Mouse (Mus musculus) intestine, embryonic 15.5 days (tissue): ENCODE results near the gene Slc25a39. TPM values are rescaled to one million over a fixed set of nuclear protein-coding genes. Genes with fewer than 3 reads are reported as not detected.

Experiments
- ATAC-seq: fragments of 200-750 bp; cut with Nextera tagmentation; 2 replicates; pipeline ENCODE4 v1.8.0; 2017; ENCODE audit warnings: moderate TSS enrichment, moderate library complexity
- H3K27ac ChIP-seq: fragments of 300-500 bp; sonication (generic); 2 replicates; pipeline ENCODE4 v1.5.1; 2015; ENCODE audit warnings: mild to moderate bottlenecking, inconsistent platforms
- H3K27me3 ChIP-seq: fragments of 300-500 bp; sonication (generic); replicated peaks from 2 replicates; pipeline ENCODE4 v1.6.1; 2015; ENCODE audit warnings: inconsistent platforms
- H3K36me3 ChIP-seq: fragments of 300-500 bp; sonication (generic); 2 replicates; pipeline ENCODE4 v1.6.1; 2015; ENCODE audit warnings: inconsistent platforms
- H3K4me1 ChIP-seq: fragments of 300-500 bp; sonication (generic); replicated peaks from 2 replicates; pipeline ENCODE4 v1.6.1; 2015; ENCODE audit warnings: inconsistent platforms
- H3K4me2 ChIP-seq: fragments of 300-500 bp; sonication (generic); replicated peaks from 2 replicates; pipeline ENCODE4 v1.6.1; 2015; ENCODE audit warnings: mild to moderate bottlenecking, inconsistent platforms
- H3K4me3 ChIP-seq: fragments of 300-500 bp; sonication (generic); replicated peaks from 2 replicates; pipeline ENCODE4 v1.5.1; 2015; ENCODE audit warnings: inconsistent platforms
- H3K9ac ChIP-seq: fragments of 300-500 bp; sonication (generic); 2 replicates; pipeline ENCODE4 v1.6.1; 2015; ENCODE audit warnings: inconsistent platforms
- H3K9me3 ChIP-seq: fragments of 300-500 bp; sonication (generic); 2 replicates; pipeline ENCODE4 v1.6.1; 2016; ENCODE audit warnings: inconsistent platforms
- WGBS: fragments of 180-500 bp; shearing (Covaris S2); methylation state at CpG from one replicate; pipeline ENCODE4 v1.1.7; 2015; 5-methylcytosine and 5-hydroxymethylcytosine counted together
- polyA plus RNA-seq: library from polyadenylated mRNA; unstranded; fragments of >200 nt; fragmentation: Nextera tagmentation; extraction: Ambion mirVana; gene quantifications from 2 replicates; pipeline ENCODE4 v1.2.1, GENCODE M21; 2015

Gene Slc25a39
- polyA plus RNA-seq, result 305 and 329 TPM in 2 replicates

DNA sequence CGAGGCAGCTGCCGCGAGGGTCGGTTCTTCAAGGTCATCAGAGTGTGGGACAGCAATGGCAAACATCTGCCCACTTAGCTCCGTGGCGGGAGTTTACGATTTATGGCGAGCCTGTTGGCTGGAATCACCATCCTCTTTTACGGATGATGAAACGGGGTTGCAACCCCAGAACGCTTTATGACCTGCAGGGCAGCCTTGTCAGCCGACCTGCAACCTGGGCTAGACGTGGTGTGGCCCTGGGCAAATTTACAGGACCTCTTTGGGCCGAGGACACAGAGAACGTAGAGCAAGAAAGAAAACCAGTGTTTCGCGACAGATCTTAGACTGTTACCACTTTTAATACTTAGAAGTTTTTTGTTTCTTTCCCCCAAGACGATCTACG is at the start of gene Slc25a39:
Slc25a39 (minus strand) TSS at position 113 of the 382 bp plus-strand sequence.
- peaks cover 17% of the 10 kb centered on the region; the same call in 1 of the 2 replicates for H3K4me1 ChIP-seq
- peak within 1 kb of the TSS; percentile 94 for H3K27ac ChIP-seq
- peak; percentile 23 for ATAC-seq
- no peaks in the 10 kb centered on the region for H3K9me3 ChIP-seq
- WGBS, result under 1% methylated on average over 19 of the region's 19 CpGs
- peak within 1 kb of the TSS; percentile 89 for H3K9ac ChIP-seq
- H3K4me2 ChIP-seq, result peak within 1 kb of the TSS; percentile 80
- H3K27me3 ChIP-seq, result no peaks in the 10 kb centered on the region
- H3K36me3 ChIP-seq, result peaks cover 15% of the 10 kb centered on the region
- peak within 1 kb of the TSS; percentile 96 for H3K4me3 ChIP-seq

DNA sequence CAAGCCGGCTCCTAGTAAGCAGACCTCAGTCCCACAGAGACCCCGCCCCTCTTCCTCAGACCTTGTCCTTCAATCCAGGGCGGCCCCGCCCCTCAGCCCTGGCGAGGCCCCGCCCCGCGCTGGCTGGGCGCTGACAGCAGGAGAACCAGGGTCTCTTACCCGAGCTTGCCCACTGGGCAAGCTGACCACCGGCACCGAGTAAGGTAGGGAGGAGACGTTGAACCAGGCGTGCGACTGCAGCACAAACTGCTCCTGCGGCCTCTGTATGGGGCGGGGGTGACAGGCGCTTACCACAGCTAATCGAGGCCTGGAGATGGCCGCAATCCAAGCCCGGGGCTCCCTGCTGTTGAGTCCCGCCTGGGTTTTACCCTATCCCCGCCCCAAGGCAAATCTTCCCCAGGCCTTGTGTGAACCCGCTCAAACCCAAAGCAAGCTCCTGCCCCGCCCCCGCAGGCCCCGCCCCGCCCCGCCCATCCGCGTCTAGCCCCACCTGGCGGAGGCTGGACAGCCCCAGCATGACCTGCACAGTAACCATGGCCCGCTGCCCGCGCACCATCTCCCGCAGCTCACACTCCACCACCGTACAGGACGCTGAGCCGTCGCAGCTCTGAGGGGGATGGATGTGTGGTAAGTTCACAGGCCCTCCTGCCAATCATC is 48.1 kb upstream of the Slc25a39 start:
- H3K27ac ChIP-seq, result peak overlapping the region; percentile 67
- H3K36me3 ChIP-seq, result no peaks in the 10 kb centered on the region
- no peaks in the 10 kb centered on the region for H3K9me3 ChIP-seq
- H3K9ac ChIP-seq, result peak overlapping the region; percentile 63
- peaks cover 5% of the 10 kb centered on the region for H3K27me3 ChIP-seq
- peak overlapping the region; percentile 51 for H3K4me3 ChIP-seq
- peak; percentile 94 for ATAC-seq
- peak overlapping the region; percentile 97 for H3K4me2 ChIP-seq
- under 1% methylated on average over 39 of the region's 40 CpGs for WGBS
- H3K4me1 ChIP-seq, result peaks cover 15% of the 10 kb centered on the region

DNA sequence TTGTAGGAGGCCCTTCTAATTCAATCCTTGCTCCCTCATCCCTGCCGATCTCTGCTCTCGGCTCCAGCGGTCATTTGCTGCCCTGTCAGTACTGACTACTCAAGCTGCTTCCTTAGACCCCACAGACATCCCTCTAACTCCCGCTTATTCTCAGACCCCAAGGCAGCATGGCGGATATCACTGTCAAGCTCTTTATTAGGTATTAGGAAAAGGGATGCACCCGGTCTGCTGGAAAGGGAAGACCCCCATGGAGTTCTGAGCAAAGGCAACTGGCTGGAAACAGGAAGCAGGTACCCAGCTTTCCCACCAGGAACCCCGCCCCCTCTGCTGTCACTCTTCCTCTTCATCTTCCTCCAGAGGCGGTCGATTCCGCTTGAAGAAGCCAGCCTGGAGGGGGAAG is 45.4 kb upstream of the Slc25a39 start:
- no peaks in the 10 kb centered on the region for H3K36me3 ChIP-seq
- peaks cover 20% of the 10 kb centered on the region for H3K4me1 ChIP-seq
- H3K4me2 ChIP-seq, result no peak overlapping the region
- no peak for ATAC-seq
- H3K4me3 ChIP-seq, result no peak overlapping the region
- no peak overlapping the region for H3K9ac ChIP-seq
- 26% methylated on average over 10 of the region's 10 CpGs for WGBS
- H3K9me3 ChIP-seq, result no peaks in the 10 kb centered on the region
- no peak overlapping the region for H3K27ac ChIP-seq
- peaks cover 3% of the 10 kb centered on the region for H3K27me3 ChIP-seq

DNA sequence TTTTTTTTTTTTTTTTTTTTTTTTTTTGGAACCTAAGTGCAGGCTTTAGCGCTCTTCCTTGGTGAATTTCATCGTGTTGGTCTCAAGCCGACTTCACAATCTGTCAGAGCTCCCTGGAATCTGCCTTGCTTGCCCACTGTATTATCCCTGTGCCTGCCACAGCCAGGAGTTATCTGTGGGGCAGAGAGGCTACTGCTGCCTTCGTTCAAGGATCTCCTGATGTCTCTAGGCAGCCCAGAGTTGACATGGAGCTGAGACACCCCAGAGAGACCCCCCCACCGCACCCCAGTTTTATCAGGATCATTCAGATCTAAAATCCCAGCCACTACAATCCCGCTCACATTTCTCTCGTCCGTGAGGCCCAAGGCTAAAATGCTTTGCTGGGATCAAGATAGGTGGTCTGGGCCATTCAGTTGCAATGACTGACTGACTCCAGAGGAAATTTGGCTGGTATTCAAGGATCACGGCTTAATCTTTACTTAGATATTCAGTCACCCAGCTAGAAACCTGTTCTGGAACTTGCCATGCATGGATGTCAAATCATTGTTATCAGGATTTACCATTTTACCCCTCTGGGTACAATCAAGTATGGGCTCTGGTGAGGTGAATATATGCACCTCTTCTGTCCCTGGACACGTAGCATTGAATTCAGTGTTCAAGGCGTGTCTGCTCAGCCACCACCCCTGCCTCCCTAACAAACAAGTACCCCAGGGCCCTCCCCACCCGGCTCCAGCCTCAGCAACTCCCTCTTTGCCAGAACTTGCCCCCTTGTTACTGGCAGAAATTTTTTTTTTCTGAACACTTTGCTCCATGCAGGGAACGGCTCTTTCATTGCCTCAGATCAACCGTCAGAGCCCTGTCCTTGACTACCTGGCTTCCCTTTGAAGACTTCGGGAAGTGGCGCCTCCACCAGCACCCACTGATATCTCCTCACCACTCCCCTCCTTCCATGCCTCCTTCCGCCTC is 41.6 kb upstream of the Slc25a39 start:
- no peaks in the 10 kb centered on the region for H3K36me3 ChIP-seq
- no peaks in the 10 kb centered on the region for H3K27me3 ChIP-seq
- H3K4me2 ChIP-seq, result no peak overlapping the region
- no peak overlapping the region for H3K4me3 ChIP-seq
- peaks cover 34% of the 10 kb centered on the region for H3K4me1 ChIP-seq
- no peak overlapping the region for H3K9ac ChIP-seq
- no peak for ATAC-seq
- WGBS, result 37% methylated on average over 17 of the region's 17 CpGs
- no peaks in the 10 kb centered on the region for H3K9me3 ChIP-seq
- no peak overlapping the region for H3K27ac ChIP-seq

DNA sequence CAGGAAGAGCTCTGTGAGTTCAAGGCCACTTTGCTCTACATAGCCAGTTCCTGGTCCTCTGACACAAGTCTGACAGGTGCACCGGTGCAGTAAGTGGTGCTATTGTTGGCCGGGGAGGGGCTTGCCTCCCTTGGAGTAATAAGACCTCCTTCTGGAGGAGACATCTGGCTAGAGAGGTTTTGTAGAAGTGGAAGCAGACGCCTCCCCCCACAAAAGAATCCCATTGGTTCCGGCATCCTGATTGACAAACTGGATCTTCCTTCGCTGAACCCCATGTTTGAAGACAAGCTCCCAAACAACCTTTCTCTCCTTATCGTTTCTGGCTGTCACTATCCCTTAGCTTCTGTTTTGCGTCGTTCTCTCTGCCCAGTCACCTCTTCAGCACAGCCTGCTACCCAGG is 40.6 kb upstream of the Slc25a39 start:
- Histone ChIP-seq H3K4me3 (no peak overlapping the region), H3K9ac (no peak overlapping the region), H3K36me3 (no peaks in the 10 kb centered on the region), H3K27me3 (no peaks in the 10 kb centered on the region), H3K4me1 (peaks cover 39% of the 10 kb centered on the region), H3K9me3 (no peaks in the 10 kb centered on the region), H3K27ac (no peak overlapping the region), H3K4me2 (no peak overlapping the region)
- 20% methylated on average over 8 of the region's 8 CpGs for WGBS
- ATAC-seq, result no peak

DNA sequence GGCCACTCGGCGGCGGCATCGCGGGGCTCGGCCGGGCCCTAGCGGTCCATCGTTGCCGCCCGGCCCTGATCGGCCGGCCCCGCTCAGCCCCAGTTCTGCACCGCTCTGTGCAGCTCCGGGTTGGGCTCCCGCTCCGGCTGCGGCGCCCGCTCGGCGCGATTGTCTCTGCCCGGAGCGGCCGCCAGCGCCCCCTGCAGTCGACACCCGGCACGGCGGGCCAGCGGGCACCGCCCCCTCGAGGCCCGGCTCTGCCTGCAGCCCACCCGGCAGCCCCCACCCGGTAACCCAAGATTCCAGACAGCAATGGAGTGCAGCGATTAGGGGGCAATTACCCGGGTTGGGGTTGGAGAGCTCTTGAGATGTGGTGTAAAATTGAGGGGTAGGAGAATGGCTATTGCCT is 39.8 kb upstream of the Slc25a39 start, which contains the start of gene Fam171a2:
Fam171a2 (minus strand) TSS at position 186 of the 400 bp plus-strand sequence.
- Histone ChIP-seq H3K4me3 (peak within 1 kb of the TSS; percentile 90), H3K27me3 (no peaks in the 10 kb centered on the region), H3K27ac (peak within 1 kb of the TSS; percentile 90), H3K9ac (peak within 1 kb of the TSS; percentile 96), H3K4me1 (peaks cover 39% of the 10 kb centered on the region), H3K36me3 (no peaks in the 10 kb centered on the region), H3K9me3 (no peaks in the 10 kb centered on the region), H3K4me2 (peak within 1 kb of the TSS; percentile 96)
- peak; percentile 76 for ATAC-seq
- WGBS, result under 1% methylated on average over 40 of the region's 40 CpGs

DNA sequence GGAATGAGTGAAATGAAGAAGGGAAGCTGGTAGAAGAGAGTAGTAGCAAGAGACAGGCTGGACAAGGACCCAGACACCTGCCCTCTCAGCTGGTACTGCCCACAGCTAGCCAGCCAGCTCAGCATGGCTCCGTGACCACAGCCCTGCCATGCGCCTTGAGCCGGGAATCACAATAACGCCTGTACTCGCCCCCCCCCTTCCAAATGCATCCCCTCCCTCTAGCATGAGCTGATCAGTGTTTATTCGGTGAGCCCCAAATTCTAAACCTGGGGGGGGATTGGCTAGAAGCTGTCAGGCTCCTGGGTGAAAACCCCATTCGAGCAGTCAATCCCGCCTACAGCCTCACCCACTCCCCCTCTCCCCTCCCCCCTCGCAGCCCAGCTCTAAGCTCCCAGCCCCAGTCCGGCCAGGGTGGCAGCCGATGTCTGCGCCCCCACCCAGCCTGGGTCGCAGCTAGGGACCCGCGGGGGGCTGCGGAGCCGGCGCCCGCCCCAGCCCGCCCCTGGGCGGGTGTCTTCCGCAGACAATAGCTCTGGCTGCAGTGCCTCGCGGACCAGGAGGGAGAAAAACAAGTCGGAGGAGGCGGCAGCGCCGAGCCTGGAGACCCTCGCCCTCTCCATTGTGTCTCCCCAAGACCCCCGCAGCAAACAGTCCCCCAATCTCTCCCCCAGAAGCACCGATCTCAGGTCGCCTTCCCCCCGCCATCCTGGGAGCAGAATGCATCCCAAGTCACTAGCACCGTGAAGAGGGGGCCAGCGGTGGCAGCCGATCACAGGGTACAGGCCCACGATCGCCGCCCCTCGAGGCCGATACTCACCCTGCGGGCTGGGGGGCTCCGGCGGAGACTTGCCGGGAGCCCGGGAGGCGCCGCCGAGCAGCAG is 39.1 kb upstream of the Slc25a39 start:
- peak overlapping the region; percentile 90 for H3K27ac ChIP-seq
- H3K4me2 ChIP-seq, result peak overlapping the region; percentile 96
- H3K27me3 ChIP-seq, result no peaks in the 10 kb centered on the region
- H3K9ac ChIP-seq, result peak overlapping the region; percentile 96
- no peaks in the 10 kb centered on the region for H3K9me3 ChIP-seq
- peak overlapping the region; percentile 90 for H3K4me3 ChIP-seq
- H3K4me1 ChIP-seq, result peaks cover 39% of the 10 kb centered on the region
- ATAC-seq, result peak; percentile 59
- 0 out of 2 replicates have a peak, but pooled peaks cover 3% of the 10 kb centered on the region for H3K36me3 ChIP-seq
- WGBS, result under 1% methylated on average over 45 of the region's 49 CpGs

DNA sequence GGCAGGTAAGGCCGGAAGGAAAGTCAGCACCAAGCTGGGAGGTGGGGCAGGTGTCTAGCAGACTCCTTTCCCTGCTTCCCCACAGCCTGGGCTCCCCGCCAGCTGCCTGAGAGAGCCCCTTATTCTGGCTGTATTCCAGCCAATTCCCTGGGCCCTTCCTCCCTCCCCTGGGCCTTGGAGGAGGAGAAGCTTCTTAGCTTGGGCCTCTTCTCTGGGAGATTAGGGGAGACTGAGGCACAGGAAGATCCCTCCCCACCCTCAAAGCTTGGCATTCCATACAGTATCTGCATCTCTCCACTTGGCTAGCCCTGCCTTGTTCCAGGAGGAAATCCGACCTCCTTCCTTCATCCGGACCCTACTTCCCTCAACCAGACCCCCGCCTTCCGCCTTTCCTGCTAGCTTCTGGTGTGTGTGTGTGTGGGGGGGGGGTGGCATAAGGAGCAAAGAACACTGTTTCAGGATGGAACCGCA is 38.2 kb upstream of the Slc25a39 start:
- no peaks in the 10 kb centered on the region for H3K27me3 ChIP-seq
- H3K9me3 ChIP-seq, result no peaks in the 10 kb centered on the region
- peak overlapping the region; percentile 96 for H3K9ac ChIP-seq
- peak; percentile 46 for ATAC-seq
- 15% methylated on average over 7 of the region's 7 CpGs for WGBS
- 0 out of 2 replicates have a peak, but pooled peaks cover 3% of the 10 kb centered on the region for H3K36me3 ChIP-seq
- H3K4me2 ChIP-seq, result peak overlapping the region; percentile 96
- H3K4me3 ChIP-seq, result peak overlapping the region; percentile 90
- peaks cover 39% of the 10 kb centered on the region for H3K4me1 ChIP-seq
- peak overlapping the region; percentile 90 for H3K27ac ChIP-seq

DNA sequence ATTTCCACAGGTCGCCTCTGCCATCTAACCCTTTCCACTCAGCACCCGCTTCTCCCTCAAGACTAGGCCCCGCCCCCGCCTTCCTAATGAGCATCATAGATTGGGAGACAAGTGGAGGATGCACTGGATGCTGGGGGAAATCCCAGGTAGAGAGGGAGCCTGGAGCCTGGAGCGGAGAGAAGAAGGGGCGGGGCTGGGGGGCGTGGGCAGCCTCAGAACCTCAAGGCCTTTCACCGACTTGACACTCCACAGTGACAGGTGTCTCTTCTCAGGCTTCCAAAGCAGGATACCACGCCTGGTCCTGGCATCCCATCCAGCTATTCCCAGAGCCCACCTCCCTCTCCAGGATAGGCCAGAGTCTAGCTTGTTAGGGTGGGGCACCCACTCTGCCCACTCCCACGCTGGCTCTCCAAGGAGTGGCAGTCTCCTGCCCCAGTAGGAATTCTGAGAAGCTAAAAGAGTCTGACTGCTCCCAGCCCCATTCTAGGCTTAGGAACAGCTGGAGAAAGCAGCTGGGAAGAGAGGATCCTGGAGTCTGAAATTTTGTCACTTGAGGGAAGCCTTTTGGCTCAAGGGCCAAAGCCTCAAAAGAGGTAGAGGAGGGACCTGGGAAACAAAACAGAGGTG is 37.6 kb upstream of the Slc25a39 start:
- 22% methylated on average over 10 of the region's 10 CpGs for WGBS

DNA sequence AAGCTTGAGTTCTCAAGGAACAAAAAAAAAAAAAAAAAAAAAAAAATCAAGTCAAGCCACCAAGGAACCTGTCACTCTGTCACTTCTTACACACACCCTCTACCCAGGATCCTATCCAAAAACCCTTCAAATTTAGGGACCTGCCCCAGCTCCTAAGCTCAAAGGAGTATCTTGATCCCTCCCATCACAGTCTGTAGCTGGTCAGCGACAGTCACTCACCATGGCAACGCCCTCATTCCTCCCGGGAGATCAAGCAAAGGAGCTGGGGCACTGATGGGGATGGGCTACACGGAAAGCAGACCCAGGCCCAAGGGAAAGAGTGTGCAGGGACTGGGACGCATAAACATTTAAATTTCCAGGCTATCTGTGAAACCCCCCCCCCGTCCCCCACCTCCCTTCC is 37.0 kb upstream of the Slc25a39 start:
- 0 out of 2 replicates have a peak overlapping the region, but pooled peaks have one; percentile 90 for H3K4me3 ChIP-seq
- peaks cover 4% of the 10 kb centered on the region; the same call in 1 of the 2 replicates for H3K36me3 ChIP-seq
- no peaks in the 10 kb centered on the region for H3K9me3 ChIP-seq
- peak overlapping the region; percentile 96 for H3K4me2 ChIP-seq
- peaks cover 39% of the 10 kb centered on the region for H3K4me1 ChIP-seq
- 12% methylated on average over 6 of the region's 6 CpGs for WGBS
- no peak overlapping the region for H3K9ac ChIP-seq
- no peak overlapping the region; the same call in 1 of the 2 replicates for H3K27ac ChIP-seq
- H3K27me3 ChIP-seq, result no peaks in the 10 kb centered on the region
- no peak for ATAC-seq

More for the DNA sequence above, 37.6 kb upstream of the Slc25a39 start:
- Histone ChIP-seq H3K4me2 (peak overlapping the region; percentile 96), H3K9ac (0 out of 2 replicates have a peak overlapping the region, but pooled peaks have one; percentile 96), H3K27me3 (no peaks in the 10 kb centered on the region), H3K4me3 (peak overlapping the region; percentile 90), H3K36me3 (0 out of 2 replicates have a peak, but pooled peaks cover 3% of the 10 kb centered on the region), H3K9me3 (no peaks in the 10 kb centered on the region), H3K4me1 (peaks cover 39% of the 10 kb centered on the region), H3K27ac (peak overlapping the region; percentile 90)
- ATAC-seq, result peak; percentile 13

DNA sequence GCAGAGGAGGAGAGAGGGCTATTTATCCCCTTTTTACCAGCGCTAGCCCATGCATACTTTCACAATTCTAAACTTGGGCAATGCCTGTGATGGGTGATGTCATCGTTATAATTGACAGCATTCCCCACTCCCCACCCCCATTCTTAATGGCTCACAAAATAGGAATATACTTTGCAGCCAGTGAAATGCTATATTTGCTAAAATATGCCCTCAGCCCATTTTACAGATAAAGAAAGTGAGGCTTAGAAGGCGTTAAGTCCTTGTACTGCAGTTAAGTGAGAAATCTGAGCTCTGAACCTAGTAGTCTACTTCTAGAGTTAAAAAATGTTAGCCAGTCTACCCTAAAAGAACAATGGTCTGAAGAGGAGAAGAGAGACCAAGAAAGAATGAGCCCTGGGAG is 36.6 kb upstream of the Slc25a39 start:
- Histone ChIP-seq H3K27ac (no peak overlapping the region), H3K9ac (no peak overlapping the region), H3K4me2 (no peak overlapping the region), H3K27me3 (no peaks in the 10 kb centered on the region), H3K4me3 (no peak overlapping the region), H3K36me3 (peaks cover 6% of the 10 kb centered on the region; the same call in 1 of the 2 replicates), H3K4me1 (peaks cover 39% of the 10 kb centered on the region), H3K9me3 (no peaks in the 10 kb centered on the region)
- WGBS, result 70% methylated on average over 3 of the region's 3 CpGs
- no peak for ATAC-seq
